Mouse (Mus musculus) urinary bladder, postnatal 4 days (tissue): ENCODE measurements around the gene Scgb2b12.
"Not testable (repeated sequence)": the region's sequence is repeated elsewhere in the genome, so short reads cannot be mapped to it uniquely, and the experiment has no call there.

Experiments
- DNase-seq, 2 experiments: peaks; one replicate each; pipeline ENCODE4 v3.0.0; 2021 to 2022; ENCODE audit warnings: low spot score in 2 of 2

Scgb2b12 gene

GRCm38 (mm10) chr7:32327145-32327544 is at the start of gene Scgb2b12:
Gene Scgb2b12 (minus strand): TSS chr7:32327245.
- not testable (repeated sequence) for DNase-seq

- not testable (repeated sequence) for DNase-seq
Observed at GRCm38 (mm10) chr7:32333882-32334281, 6.8 kb upstream of the Scgb2b12 start, which contains the start of gene Scgb1b12. Gene Scgb1b12 (plus strand): TSS chr7:32334182.
